Mouse (Mus musculus) heart, adult 2 months (tissue): ENCODE data around the gene Pax8. TPM values are rescaled to one million over a fixed set of nuclear protein-coding genes. Genes with fewer than 3 reads are reported as not detected.
A peak's percentile ranks its signal among the peaks of the same experiment; 100 is the strongest.

Experiments
- DNase-seq, 2 experiments: peaks; one replicate each; pipeline ENCODE4 v3.0.0; 2021
- H3K27ac ChIP-seq: fragments of 200-600 bp; 2 replicates; pipeline ENCODE4 v1.8.1; 2022
- H3K27me3 ChIP-seq: fragments of 200-500 bp; 2 replicates; pipeline ENCODE4 v1.6.1; 2012; ENCODE audit warnings: mild to moderate bottlenecking, low read length, inconsistent platforms, mixed read lengths; ENCODE audit not compliant: control insufficient read depth, insufficient read depth
- H3K36me3 ChIP-seq: fragments of 200-500 bp; 2 replicates; pipeline ENCODE4 v1.6.1; 2012; ENCODE audit warnings: low read length, inconsistent platforms; ENCODE audit not compliant: control insufficient read depth, insufficient read depth
- H3K4me1 ChIP-seq: fragments of 200-500 bp; 2 replicates; pipeline ENCODE4 v1.6.1; 2011; ENCODE audit warnings: low read length; ENCODE audit not compliant: control insufficient read depth, insufficient read depth
- H3K4me3 ChIP-seq: fragments of 200-600 bp; 2 replicates; pipeline ENCODE4 v1.8.1; 2022
- H3K79me2 ChIP-seq: fragments of 200-500 bp; replicated peaks from 2 replicates; pipeline ENCODE4 v1.6.1; 2012; ENCODE audit warnings: mild to moderate bottlenecking, inconsistent platforms, low read length, moderate library complexity, mixed read lengths; ENCODE audit not compliant: control insufficient read depth, insufficient read depth
- H3K9ac ChIP-seq: fragments of 200-500 bp; 2 replicates; pipeline ENCODE4 v1.6.1; 2012; ENCODE audit warnings: low read depth, mild to moderate bottlenecking, control low read depth, inconsistent platforms, low read length, mixed read lengths
- CTCF ChIP-seq: fragments of 200-600 bp; IDR thresholded peaks from 2 replicates; pipeline ENCODE4 v1.8.1; 2022; ENCODE audit warnings: antibody characterized with exemption, mild to moderate bottlenecking, moderate library complexity
- EP300 ChIP-seq: fragments of 200-500 bp; IDR thresholded peaks from 2 replicates; pipeline ENCODE4 v1.6.1; 2011; ENCODE audit warnings: low read depth, low read length, control low read depth; ENCODE audit not compliant: insufficient read depth
- POLR2A ChIP-seq: fragments of 200-500 bp; IDR thresholded peaks from 2 replicates; pipeline ENCODE4 v1.6.1; 2011; ENCODE audit warnings: mild to moderate bottlenecking, low read depth, low read length, control low read depth; ENCODE audit not compliant: insufficient read depth
- WGBS: fragments of 180-500 bp; shearing (Covaris S2); methylation state at CpG from one replicate; pipeline ENCODE4 v1.1.7; 2018; 5-methylcytosine and 5-hydroxymethylcytosine counted together
- intact Hi-C: fragments of 180-260 bp; cut with DNase I; formaldehyde crosslinking; loops from one replicate; pipeline ENCODE4 v1.15.1; 2025
- long read RNA-seq: library from polyadenylated mRNA; stranded (forward); transcript quantifications from one replicate; pipeline ENCODE4 v2.0.0, GENCODE M21; 2021
- polyA plus RNA-seq: library from polyadenylated mRNA; depleted of rRNA; stranded (reverse); fragments of >200 nt; gene quantifications from 2 replicates; pipeline ENCODE4 v1.2.3, GENCODE M21; 2012; rRNA removed
- total RNA-seq, 2 experiments: library from RNA; stranded (reverse); gene quantifications; 2 replicates each; pipeline ENCODE4 v1.2.3; 2021

Pax8 gene
- total RNA-seq (not detected), polyA plus RNA-seq (not detected in 2 replicates)
- long read RNA-seq: 0 reads

GRCm38 (mm10) chr2:24475420-24475819, at the start of gene Pax8:
Gene Pax8, minus strand, starts transcription at chr2:24475599.
- Histone ChIP-seq H3K27me3 (peaks cover 19% of the 10 kb centered on the region), H3K9ac (no peak within 1 kb of the TSS), H3K4me1 (no peaks in the 10 kb centered on the region), H3K36me3 (no peaks in the 10 kb centered on the region), H3K4me3 (no peak within 1 kb of the TSS), H3K79me2 (no peaks in the 10 kb centered on the region), H3K27ac (no peak within 1 kb of the TSS)
- no peak for DNase-seq
- intact Hi-C loops: no loop called here
- TF ChIP-seq EP300: no peak
- 59% methylated on average over 9 of the region's 9 CpGs for WGBS

DNA sequence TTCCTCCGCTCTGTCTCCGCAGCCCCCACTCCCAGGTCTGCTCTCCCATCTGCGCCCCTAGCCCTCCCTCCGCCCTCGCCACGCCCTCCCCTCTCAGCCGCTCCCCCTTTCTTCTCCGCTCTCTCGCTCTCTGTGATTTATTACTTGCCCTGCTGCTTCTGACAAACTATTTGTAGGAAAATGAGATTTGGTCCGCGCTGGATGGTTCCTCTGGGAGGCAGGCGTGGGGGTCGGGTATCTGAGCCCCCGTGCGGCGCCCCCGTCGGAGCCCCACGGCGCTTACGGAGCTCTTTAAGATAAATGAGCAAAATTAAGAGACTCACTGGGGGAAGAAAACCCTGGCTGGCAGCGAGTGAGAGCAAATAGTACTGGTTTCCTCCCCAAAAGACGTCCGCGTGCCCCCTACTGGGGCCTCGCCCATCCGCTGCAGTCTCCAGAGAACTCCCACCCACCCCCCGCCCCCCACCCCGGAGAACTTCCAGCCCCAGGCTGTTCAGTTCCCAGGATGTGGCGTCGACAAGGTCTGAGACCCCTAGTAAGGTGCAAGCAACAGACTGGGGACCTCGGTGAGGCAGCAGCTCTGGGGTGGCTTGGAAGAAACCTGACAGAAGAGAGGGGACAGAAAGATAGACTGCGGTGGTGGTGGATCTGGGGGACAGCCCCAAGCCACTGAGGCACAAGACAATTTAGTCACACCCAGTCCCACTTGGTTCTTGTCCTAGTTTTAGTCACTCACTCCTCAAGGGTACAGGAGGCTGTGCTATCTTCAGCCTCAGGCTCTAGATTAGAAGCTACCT, 46.2 kb upstream of the Pax8 start:
- DNase-seq: no peak
- 3% methylated on average over 33 of the region's 33 CpGs for WGBS
- intact Hi-C loops: no loop called here
- Histone ChIP-seq H3K9ac (peak overlapping the region; percentile 33), H3K27ac (no peak overlapping the region), H3K4me3 (no peak overlapping the region), H3K79me2 (no peaks in the 10 kb centered on the region), H3K27me3 (no peaks in the 10 kb centered on the region; the same call in 1 of the 2 replicates), H3K4me1 (no peaks in the 10 kb centered on the region; the same call in 1 of the 2 replicates), H3K36me3 (no peaks in the 10 kb centered on the region)
- TF ChIP-seq POLR2A: no peak
- TF ChIP-seq EP300: no peak
- TF ChIP-seq CTCF: no peak

GRCm38 (mm10) chr2:24520576-24521272, 45.3 kb upstream of the Pax8 start:
- no peak for DNase-seq
- 48% methylated on average over 9 of the region's 9 CpGs for WGBS

DNA sequence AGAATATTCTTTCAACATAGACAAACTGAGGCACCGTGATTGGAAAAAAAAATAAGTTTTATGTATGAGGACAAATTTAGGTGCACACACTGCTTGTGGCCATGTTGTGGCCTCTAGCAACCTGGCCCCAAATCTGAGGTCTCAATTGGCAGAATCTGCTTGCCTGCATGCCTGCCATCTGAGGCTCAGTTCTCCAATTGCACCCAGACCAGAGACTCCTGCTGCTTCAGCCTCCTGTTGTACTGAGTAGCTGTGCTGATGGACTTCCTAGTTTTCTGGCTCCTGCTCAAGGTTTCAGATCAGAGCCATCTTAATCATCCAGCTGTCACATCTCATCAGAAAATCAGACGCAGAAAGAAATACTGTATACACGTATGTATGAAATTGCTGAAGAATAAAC, 41.5 kb upstream of the Pax8 start:
- intact Hi-C loops: no loop called here
- Histone ChIP-seq H3K79me2 (no peaks in the 10 kb centered on the region), H3K27ac (no peak overlapping the region), H3K9ac (no peak overlapping the region), H3K27me3 (no peaks in the 10 kb centered on the region), H3K36me3 (no peaks in the 10 kb centered on the region), H3K4me1 (no peaks in the 10 kb centered on the region; the same call in 1 of the 2 replicates), H3K4me3 (no peak overlapping the region)
- TF ChIP-seq CTCF (no peak), POLR2A (no peak), EP300 (no peak)
- DNase-seq: no peak
- WGBS: 82% methylated on average over 3 of the region's 3 CpGs

More at GRCm38 (mm10) chr2:24520576-24521272, 45.3 kb upstream of the Pax8 start:
- H3K4me1 ChIP-seq: no peaks in the 10 kb centered on the region; the same call in 1 of the 2 replicates
- intact Hi-C loops: no loop called here
- no peak overlapping the region for H3K27ac ChIP-seq
- no peaks in the 10 kb centered on the region for H3K36me3 ChIP-seq
- TF ChIP-seq EP300: no peak
- no peaks in the 10 kb centered on the region; the same call in 1 of the 2 replicates for H3K27me3 ChIP-seq
- no peak overlapping the region for H3K4me3 ChIP-seq
- no peak overlapping the region for H3K9ac ChIP-seq
- H3K79me2 ChIP-seq: no peaks in the 10 kb centered on the region

DNA sequence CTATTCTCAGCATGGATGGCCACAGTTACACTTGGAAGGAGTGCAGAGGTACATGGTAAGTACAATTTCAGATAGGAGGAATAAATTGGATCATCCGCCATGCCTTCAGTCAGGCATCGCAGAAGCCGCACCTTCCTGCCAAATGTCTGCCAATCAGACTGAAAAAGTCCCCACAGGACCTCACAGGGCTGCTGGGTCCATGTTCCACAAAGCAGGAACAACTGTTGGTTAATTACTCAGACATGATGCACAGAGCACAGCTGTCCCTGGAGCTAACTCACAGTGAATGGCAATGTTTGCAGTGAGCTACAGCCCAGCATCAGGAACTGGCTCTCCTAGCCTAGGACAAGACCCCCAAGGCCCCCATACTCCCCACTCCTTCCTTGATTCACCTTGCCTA, 32.0 kb upstream of the Pax8 start:
- Histone ChIP-seq H3K4me3 (no peak overlapping the region), H3K4me1 (peaks cover 2% of the 10 kb centered on the region), H3K27me3 (no peaks in the 10 kb centered on the region), H3K36me3 (no peaks in the 10 kb centered on the region), H3K27ac (no peak overlapping the region), H3K79me2 (no peaks in the 10 kb centered on the region), H3K9ac (no peak overlapping the region)
- 64% methylated on average over 3 of the region's 3 CpGs for WGBS
- no peak for DNase-seq
- intact Hi-C loops: no loop called here
- no peak for TF ChIP-seq CTCF
- TF ChIP-seq EP300: no peak
- TF ChIP-seq POLR2A: no peak

GRCm38 (mm10) chr2:24502963-24503471, 27.6 kb upstream of the Pax8 start:
- DNase-seq: peak; percentile 27 to 36
- intact Hi-C loops: no loop called here

More at GRCm38 (mm10) chr2:24502963-24503471, 27.6 kb upstream of the Pax8 start:
- no peak overlapping the region for H3K4me3 ChIP-seq
- WGBS: 39% methylated on average over 5 of the region's 5 CpGs
- no peak overlapping the region for H3K27ac ChIP-seq
- no peaks in the 10 kb centered on the region for H3K79me2 ChIP-seq
- H3K27me3 ChIP-seq: no peaks in the 10 kb centered on the region
- peaks cover 2% of the 10 kb centered on the region for H3K4me1 ChIP-seq
- H3K9ac ChIP-seq: no peak overlapping the region
- no peaks in the 10 kb centered on the region for H3K36me3 ChIP-seq
- TF ChIP-seq CTCF (no peak), POLR2A (no peak), EP300 (0 out of 2 replicates have a peak, but pooled peaks have one; percentile 39)
